Mouse (Mus musculus): ENCODE results near the gene Ripor2. TPM values are rescaled to one million over a fixed set of nuclear protein-coding genes. Genes with fewer than 3 reads are reported as not detected.

Ripor2 gene
- polyA plus RNA-seq, 2 experiments from 2014 or later = 210 to 273 TPM

DNA sequence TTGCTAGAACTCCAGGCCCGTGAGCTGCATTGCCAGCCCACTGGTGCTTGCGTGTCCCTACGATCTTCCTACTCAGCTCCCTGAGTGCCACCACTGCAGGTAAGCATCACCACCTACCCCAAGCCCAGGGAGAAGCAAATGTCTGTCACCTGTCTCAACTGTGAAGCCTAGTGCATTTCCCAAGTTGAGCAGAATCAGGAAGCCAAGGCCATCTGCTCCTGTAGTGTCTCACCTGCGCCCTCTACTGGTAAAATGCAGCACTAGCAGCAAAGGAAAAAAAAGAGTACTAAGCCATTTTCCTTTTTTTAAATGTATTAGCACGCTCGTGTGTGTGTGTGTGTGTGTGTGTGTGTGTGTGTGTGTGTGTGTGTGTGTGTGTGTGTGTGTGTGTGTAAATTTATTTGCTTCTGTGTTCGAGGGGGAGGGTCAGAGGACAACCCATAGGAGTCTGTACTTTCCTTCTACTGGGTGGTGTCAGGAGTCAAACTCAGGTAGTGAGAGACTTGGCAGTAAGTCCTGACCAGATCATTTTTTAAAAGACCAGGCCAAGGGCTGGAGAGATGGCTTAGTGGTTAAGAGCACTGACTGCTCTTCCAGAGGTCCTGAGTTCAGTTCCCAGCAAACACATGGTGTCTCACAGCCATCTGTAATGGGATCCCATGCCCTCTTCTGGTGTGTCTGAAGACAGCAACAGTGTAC lies 194.3 kb downstream of the Ripor2 start:
- ATAC-seq = peak; percentile 44

DNA sequence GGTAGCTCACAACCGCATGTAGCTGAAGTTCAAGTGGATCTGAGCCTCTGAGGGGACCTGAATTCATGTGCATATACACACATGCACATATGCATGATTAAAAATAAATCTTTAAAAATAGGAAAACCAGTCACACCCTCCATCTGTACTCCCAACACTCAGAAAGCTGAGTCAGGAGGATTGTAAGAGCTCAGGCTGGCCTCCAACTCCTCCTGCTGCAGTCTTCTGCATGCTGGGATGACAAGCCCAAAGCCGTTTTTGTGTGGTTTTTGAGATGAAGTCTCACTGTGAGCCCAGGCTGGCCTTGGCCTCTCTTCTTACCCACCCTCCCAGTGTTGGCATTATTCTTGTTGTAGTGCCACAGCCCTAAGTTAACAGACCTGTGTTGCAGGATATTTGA lies 196.0 kb downstream of the Ripor2 start:
- no peak for ATAC-seq

DNA sequence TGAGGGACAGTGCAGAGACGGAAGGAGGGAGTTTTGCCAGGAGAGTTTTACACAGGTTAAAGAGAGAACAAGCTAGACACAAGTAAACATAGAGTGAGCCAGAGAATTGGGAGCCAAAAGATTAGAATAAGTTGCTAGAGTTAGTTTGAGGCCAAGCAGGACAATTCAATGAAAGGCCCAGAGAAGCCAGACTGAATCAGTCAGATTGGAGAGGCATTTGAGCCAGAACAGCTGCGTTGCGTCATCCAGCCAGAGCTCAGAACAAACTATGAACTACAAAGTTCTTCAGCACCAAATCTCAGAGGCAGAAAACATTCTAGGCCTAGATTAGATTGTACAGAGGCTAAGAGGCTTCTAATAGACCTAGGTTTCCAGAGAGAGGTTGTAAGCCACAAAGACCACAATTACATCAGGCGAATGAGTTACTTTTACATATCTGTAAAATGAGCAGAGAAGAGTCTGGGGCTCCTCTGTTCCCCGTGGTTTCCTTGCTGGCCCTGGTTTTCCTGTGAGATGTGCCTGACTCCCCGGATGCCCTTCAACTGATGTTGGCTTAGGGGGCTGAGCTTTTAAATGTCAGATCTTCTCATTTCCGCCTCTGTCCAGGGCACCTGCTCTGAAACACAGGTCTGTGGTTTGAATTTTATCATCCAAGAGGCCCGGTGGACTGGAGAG lies 196.9 kb downstream of the Ripor2 start:
- ATAC-seq = peak; percentile 74

DNA sequence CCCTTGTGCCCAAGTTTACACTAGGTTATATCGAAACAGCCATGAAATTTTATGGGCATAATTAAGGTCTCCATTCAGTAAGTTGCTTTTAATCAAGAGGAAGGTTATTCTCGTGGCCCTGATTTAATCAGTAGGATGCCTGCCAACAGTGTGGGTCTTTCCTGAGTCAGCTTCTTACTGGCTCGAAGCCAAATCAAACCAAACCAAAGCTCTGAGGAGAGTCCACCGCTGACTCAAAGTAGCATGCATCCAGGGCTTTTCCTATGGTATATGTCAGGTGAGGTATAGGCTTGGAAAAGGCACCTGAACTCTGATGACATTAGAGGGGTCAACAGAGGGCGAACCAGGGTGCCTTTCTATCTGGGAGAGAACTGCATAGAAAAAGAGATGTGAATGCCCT lies 199.9 kb downstream of the Ripor2 start:
- ATAC-seq = no peak

Other genes with a start within 250 kb of the Ripor2 start
- gene Armh2, start 159.0 kb downstream of the Ripor2 start, polyA plus RNA-seq (2017; shearing (Covaris generic)) = not detected
- 10 to 100 TPM; 47.8 to 61.4 TPM for gene Gmnn, start 179.7 kb downstream of the Ripor2 start, polyA plus RNA-seq (2017; shearing (Covaris generic))
- gene BC005537, start 219.5 kb downstream of the Ripor2 start, polyA plus RNA-seq (2017; shearing (Covaris generic)) = 10 to 100 TPM; 32.0 to 44.4 TPM
- 10 to 100 TPM; 69.2 to 76.1 TPM for gene Acot13, start 249.4 kb downstream of the Ripor2 start, polyA plus RNA-seq (2017; shearing (Covaris generic))
- 10 to 100 TPM; 17.2 to 24.2 TPM for gene Tdp2, start 249.5 kb downstream of the Ripor2 start, polyA plus RNA-seq (2017; shearing (Covaris generic))

Data from activated CD4-positive, CD25-positive, alpha-beta regulatory T cell, adult 4 months (primary cell).